21 mouse cellular contexts compared by ENCODE assay signal in the genomic region with DNA sequence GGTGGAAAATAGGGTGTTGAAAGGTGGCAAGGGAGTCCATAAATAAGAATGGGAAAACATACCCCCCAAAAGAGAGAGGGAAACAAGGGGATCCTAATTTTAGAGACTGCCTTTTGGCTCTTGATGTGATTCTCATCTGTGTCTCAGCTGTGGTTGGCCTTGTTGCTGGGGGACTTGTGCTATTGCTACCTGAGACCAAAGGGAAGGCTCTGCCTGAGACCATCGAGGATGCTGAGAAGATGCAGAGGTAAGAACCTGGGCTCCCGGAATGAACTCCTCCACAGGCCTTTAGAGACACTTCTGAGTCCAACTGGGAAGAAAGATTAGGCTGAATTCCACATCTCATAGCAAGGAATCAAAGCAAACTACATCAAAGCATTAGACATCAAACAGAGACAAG. TPM values are rescaled to one million over a fixed set of nuclear protein-coding genes. Genes with fewer than 3 reads are reported as not detected.
"Had no signal": no experiment of that assay in that cellular context is flagged by ENCODE, and none has a peak within 500 bp of the region (broad histone marks: within the 10 kb centered on the region; RNA-seq: fewer than 3 reads in every experiment).

No protein-coding gene starts in this region.

- H3K27ac ChIP-seq: neural tube, embryonic 13.5 days; neural tube, embryonic 15.5 days; stomach, embryonic 15.5 days; stomach, postnatal 0 days had no signal

- DNase-seq: retina, postnatal 1 day; right cerebral cortex, adult 18-20 months; right cerebral cortex, postnatal 14 days; right cerebral cortex, postnatal 25 days; right cerebral cortex, postnatal 4 days; spleen, adult 18-20 months; thymus, adult 18-20 months; thymus, adult 2 months; thymus, postnatal 14 days; thymus, postnatal 25 days; thymus, postnatal 36 days; thymus, postnatal 4 days had no signal

- H3K4me1 ChIP-seq: neural tube, embryonic 13.5 days; neural tube, embryonic 15.5 days; stomach, embryonic 15.5 days had no signal

- H3K4me3 ChIP-seq: neural tube, embryonic 13.5 days; neural tube, embryonic 15.5 days; stomach, embryonic 15.5 days had no signal

RNA-seq across cellular contexts. Expression of gene Slc22a2, which starts 35.7 kb away (rescaled TPM):
- total RNA-seq: neutrophil, adult 5-6 weeks had no signal
- polyA plus RNA-seq: neural tube, embryonic 14.5 days; small intestine, adult 2 months; stomach, embryonic 14.5 days; stomach, postnatal 0 days; testis, adult 2 months had no signal

RNA-seq across cellular contexts. Expression of gene Slc22a1, which starts 56.0 kb away (rescaled TPM):
- total RNA-seq: neutrophil, adult 5-6 weeks had no signal
- polyA plus RNA-seq: neural tube, embryonic 13.5 days; neural tube, embryonic 14.5 days; neural tube, embryonic 15.5 days; testis, adult 2 months had no signal
